Mouse (Mus musculus) lung, postnatal 0 days (tissue): ENCODE measurements at regions not wholly inside any gene's neighbourhood (a gene's known extent, or its start where the extent isn't known, plus 50 kb on each side); places are given as distances from the start of the nearest gene placed in this dataset.

Source experiments
- CTCF ChIP-seq: IDR thresholded peaks from 2 replicates; pipeline ENCODE4 v1.5.1; 2016; ENCODE audit warnings: antibody characterized with exemption, mild to moderate bottlenecking
- EP300 ChIP-seq: IDR thresholded peaks from 2 replicates; pipeline ENCODE4 v1.6.1; 2016; ENCODE audit warnings: antibody characterized with exemption, mild to moderate bottlenecking, control low read depth

GRCm38 (mm10) chr1:189063209-189063608 lies 55.6 kb upstream of the Kctd3 start:
- TF ChIP-seq CTCF (no peak), EP300 (no peak)
